Mouse (Mus musculus) ES-Bruce4 (cell line): ENCODE measurements around the gene Vmn1r239-ps. TPM values are rescaled to one million over a fixed set of nuclear protein-coding genes. Genes with fewer than 3 reads are reported as not detected.
"Not testable (repeated sequence)": the region's sequence is repeated elsewhere in the genome, so short reads cannot be mapped to it uniquely, and the experiment has no call there.

Experiments
- H3K27ac ChIP-seq: 2 replicates; pipeline ENCODE4 v1.5.1; 2012; ENCODE audit warnings: low read length, inconsistent platforms; ENCODE audit not compliant: insufficient read depth
- H3K27me3 ChIP-seq: 2 replicates; pipeline ENCODE4 v1.6.1; 2012; ENCODE audit warnings: mild to moderate bottlenecking, low read length, inconsistent platforms; ENCODE audit not compliant: control insufficient read depth, poor library complexity, insufficient read depth, severe bottlenecking
- H3K36me3 ChIP-seq: 2 replicates; pipeline ENCODE4 v1.6.1; 2012; ENCODE audit warnings: inconsistent platforms, mild to moderate bottlenecking, low read length, moderate library complexity; ENCODE audit not compliant: control insufficient read depth, poor library complexity, insufficient read depth, severe bottlenecking
- H3K4me1 ChIP-seq: one replicate; pipeline ENCODE4 v1.8.1; 2011; ENCODE audit warnings: low read length; ENCODE audit not compliant: control insufficient read depth, insufficient read depth
- H3K4me3 ChIP-seq: 2 replicates; pipeline ENCODE4 v1.5.1; 2011; ENCODE audit warnings: low read depth, mild to moderate bottlenecking, low read length
- H3K9ac ChIP-seq: 2 replicates; pipeline ENCODE4 v1.6.1; 2012; ENCODE audit warnings: low read depth, mild to moderate bottlenecking, inconsistent platforms; ENCODE audit not compliant: poor library complexity, severe bottlenecking
- H3K9me3 ChIP-seq: replicated peaks from 2 replicates; pipeline ENCODE4 v1.6.1; 2012; ENCODE audit warnings: mild to moderate bottlenecking, low read length, inconsistent platforms; ENCODE audit not compliant: control insufficient read depth, poor library complexity, insufficient read depth, severe bottlenecking
- CTCF ChIP-seq: IDR thresholded peaks from one replicate; pipeline ENCODE4 v1.8.1; 2011; ENCODE audit warnings: low read depth, low read length
- EP300 ChIP-seq: IDR thresholded peaks from 2 replicates; pipeline ENCODE4 v1.6.1; 2011; ENCODE audit warnings: low read depth, low read length; ENCODE audit not compliant: insufficient read depth
- POLR2A ChIP-seq: IDR thresholded peaks from one replicate; pipeline ENCODE4 v1.8.1; 2011; ENCODE audit warnings: low read length; ENCODE audit not compliant: insufficient read depth
- polyA plus RNA-seq: library from polyadenylated mRNA; stranded (reverse); fragments of >200 nt; gene quantifications from 2 replicates; pipeline ENCODE4 v1.2.4, GENCODE M21; 2011; ENCODE audit warnings: low read depth; ENCODE audit not compliant: missing spikeins, insufficient read depth, insufficient read length

The Vmn1r239-ps gene
- polyA plus RNA-seq, result not detected in 2 replicates

GRCm38 (mm10) chrX:147453610-147454009, at the start of gene Vmn1r239-ps:
Vmn1r239-ps (minus strand) TSS chrX:147453710.
- H3K9ac ChIP-seq, H3K36me3 ChIP-seq: not testable (repeated sequence)

GRCm38 (mm10) chrX:147489551-147489950, 36.0 kb upstream of the Vmn1r239-ps start:
- H3K9me3 ChIP-seq, result no peaks in the 10 kb centered on the region
- no peak overlapping the region for H3K4me3 ChIP-seq
- no peaks in the 10 kb centered on the region for H3K36me3 ChIP-seq
- TF ChIP-seq POLR2A (no peak), EP300 (no peak), CTCF (no peak)
- no peak overlapping the region for H3K9ac ChIP-seq
- H3K27me3 ChIP-seq, result no peaks in the 10 kb centered on the region
- H3K4me1 ChIP-seq, result no peaks in the 10 kb centered on the region
- H3K27ac ChIP-seq, result no peak overlapping the region

More at GRCm38 (mm10) chrX:147453610-147454009, at the start of gene Vmn1r239-ps:
- not testable (repeated sequence) for H3K27me3 ChIP-seq, H3K4me1 ChIP-seq, H3K27ac ChIP-seq, H3K9me3 ChIP-seq, H3K4me3 ChIP-seq

- Histone ChIP-seq H3K27me3 (no peaks in the 10 kb centered on the region), H3K9ac (no peak overlapping the region), H3K36me3 (no peaks in the 10 kb centered on the region), H3K27ac (no peak overlapping the region), H3K4me3 (no peak overlapping the region), H3K9me3 (no peaks in the 10 kb centered on the region), H3K4me1 (no peaks in the 10 kb centered on the region)
- TF ChIP-seq POLR2A, result no peak
- no peak for TF ChIP-seq EP300
- TF ChIP-seq CTCF, result no peak
Measured at GRCm38 (mm10) chrX:147443386-147443785, 10.1 kb downstream of the Vmn1r239-ps start.

GRCm38 (mm10) chrX:147435400-147435799, 18.1 kb downstream of the Vmn1r239-ps start:
- H3K9me3 ChIP-seq, result no peaks in the 10 kb centered on the region
- H3K27ac ChIP-seq, result no peak overlapping the region
- no peaks in the 10 kb centered on the region for H3K36me3 ChIP-seq
- no peaks in the 10 kb centered on the region for H3K4me1 ChIP-seq
- no peak overlapping the region for H3K4me3 ChIP-seq
- TF ChIP-seq POLR2A (no peak), CTCF (no peak), EP300 (no peak)
- H3K9ac ChIP-seq, result no peak overlapping the region
- no peaks in the 10 kb centered on the region for H3K27me3 ChIP-seq

GRCm38 (mm10) chrX:147429753-147430152, 23.8 kb downstream of the Vmn1r239-ps start:
- H3K36me3 ChIP-seq, result no peaks in the 10 kb centered on the region
- H3K4me1 ChIP-seq, result no peaks in the 10 kb centered on the region
- H3K4me3 ChIP-seq, result no peak overlapping the region
- TF ChIP-seq POLR2A, result no peak
- TF ChIP-seq CTCF, result no peak
- TF ChIP-seq EP300, result no peak
- H3K27me3 ChIP-seq, result no peaks in the 10 kb centered on the region
- no peaks in the 10 kb centered on the region for H3K9me3 ChIP-seq
- H3K27ac ChIP-seq, result no peak overlapping the region
- H3K9ac ChIP-seq, result no peak overlapping the region

GRCm38 (mm10) chrX:147429129-147429528, 24.4 kb downstream of the Vmn1r239-ps start, which contains the start of gene Il13ra2:
Il13ra2 (minus strand) TSS chrX:147429192.
- TF ChIP-seq POLR2A (no peak), CTCF (no peak), EP300 (no peak)

More at GRCm38 (mm10) chrX:147429129-147429528, 24.4 kb downstream of the Vmn1r239-ps start, which contains the start of gene Il13ra2:
- Histone ChIP-seq H3K9ac (no peak within 1 kb of the TSS), H3K27ac (no peak within 1 kb of the TSS), H3K4me3 (no peak within 1 kb of the TSS), H3K36me3 (no peaks in the 10 kb centered on the region), H3K4me1 (no peaks in the 10 kb centered on the region), H3K9me3 (no peaks in the 10 kb centered on the region), H3K27me3 (no peaks in the 10 kb centered on the region)

Other genes with a start within 250 kb of the Vmn1r239-ps start
- not detected in 2 replicates for gene Il13ra2, start 24.5 kb downstream of the Vmn1r239-ps start, polyA plus RNA-seq
- 15.9 and 16.5 TPM in 2 replicates for gene Lrch2, start 100.4 kb upstream of the Vmn1r239-ps start, polyA plus RNA-seq